Mouse (Mus musculus): Measurements from ENCODE around the gene Nin. TPM values are rescaled to one million over a fixed set of nuclear protein-coding genes. Genes with fewer than 3 reads are reported as not detected.
A peak's percentile ranks its signal among the peaks of the same experiment; 100 is the strongest.

Gene Nin
- total and polyA plus RNA-seq, 3 experiments: 24.8 to 58.3 (median 54.0) TPM

- TF ChIP-seq GATA2 (IDR thresholded peaks at IDR 0.05; ENCODE audit: borderline replicate concordance, low read depth, low read length): no peak
- no peak for TF ChIP-seq CTCF (IDR thresholded peaks at IDR 0.05; ENCODE audit: low read depth, low read length)
- TF ChIP-seq POLR2AphosphoS5 (IDR thresholded peaks at IDR 0.05; ENCODE audit: insufficient replicate concordance, low read depth, low read length): no peak
- TF ChIP-seq TAL1 (conservative IDR thresholded peaks at IDR 0.05; ENCODE audit: low read depth, low read length): no peak
- no peak for TF ChIP-seq GATA1 (IDR thresholded peaks at IDR 0.05; ENCODE audit: borderline replicate concordance, low read length)
- H3K36me3 ChIP-seq (replicated peaks): peaks cover 85% of the 10 kb centered on the region
- no peaks in the 10 kb centered on the region for H3K9me3 ChIP-seq (replicated peaks)
- no peak for DNase-seq (ENCODE audit: low spot score)
- H3K4me3 ChIP-seq (ENCODE audit: low read depth, low read length): no peak overlapping the region
- H3K27me3 ChIP-seq (ENCODE audit: insufficient read depth, low read length): no peaks in the 10 kb centered on the region
- H3K4me1 ChIP-seq (ENCODE audit: insufficient read depth, low read depth, low read length): peaks cover 52% of the 10 kb centered on the region
- ATAC-seq (ENCODE audit: extremely low read depth, insufficient number of reproducible peaks, low FRiP score, poor library complexity, severe bottlenecking): no peak
These were observed 145.4 kb downstream of the Nin start for GRCm38 (mm10) chr12:69968154-69968553.

GRCm38 (mm10) chr12:69967112-69967511 is 146.4 kb downstream of the Nin start:
- TF ChIP-seq POLR2AphosphoS5 (IDR thresholded peaks at IDR 0.05; ENCODE audit: insufficient replicate concordance, low read depth, low read length) (no peak), GATA2 (IDR thresholded peaks at IDR 0.05; ENCODE audit: borderline replicate concordance, low read depth, low read length) (no peak), CTCF (IDR thresholded peaks at IDR 0.05; ENCODE audit: low read depth, low read length) (no peak), TAL1 (conservative IDR thresholded peaks at IDR 0.05; ENCODE audit: low read depth, low read length) (no peak), GATA1 (IDR thresholded peaks at IDR 0.05; ENCODE audit: borderline replicate concordance, low read length) (no peak)
- H3K27me3 ChIP-seq (ENCODE audit: insufficient read depth, low read length): no peaks in the 10 kb centered on the region
- H3K4me3 ChIP-seq (ENCODE audit: low read depth, low read length): no peak overlapping the region
- DNase-seq (ENCODE audit: low spot score) (no peak), ATAC-seq (ENCODE audit: extremely low read depth, insufficient number of reproducible peaks, low FRiP score, poor library complexity, severe bottlenecking) (no peak)
- peaks cover 89% of the 10 kb centered on the region for H3K36me3 ChIP-seq (replicated peaks)
- H3K4me1 ChIP-seq (ENCODE audit: insufficient read depth, low read depth, low read length): peaks cover 51% of the 10 kb centered on the region
- H3K9me3 ChIP-seq (replicated peaks): no peaks in the 10 kb centered on the region

- H3K9me3 ChIP-seq (replicated peaks): no peaks in the 10 kb centered on the region
- H3K4me3 ChIP-seq (ENCODE audit: low read depth, low read length): no peak overlapping the region
- ATAC-seq (ENCODE audit: extremely low read depth, insufficient number of reproducible peaks, low FRiP score, poor library complexity, severe bottlenecking) (no peak), DNase-seq (ENCODE audit: low spot score) (no peak)
- no peaks in the 10 kb centered on the region for H3K27me3 ChIP-seq (ENCODE audit: insufficient read depth, low read length)
- TF ChIP-seq GATA1 (IDR thresholded peaks at IDR 0.05; ENCODE audit: borderline replicate concordance, low read length): no peak
- TF ChIP-seq TAL1 (conservative IDR thresholded peaks at IDR 0.05; ENCODE audit: low read depth, low read length): no peak
- H3K4me1 ChIP-seq (ENCODE audit: insufficient read depth, low read depth, low read length): peaks cover 42% of the 10 kb centered on the region
- H3K36me3 ChIP-seq (replicated peaks): peaks cover 90% of the 10 kb centered on the region
These were observed 147.4 kb downstream of the Nin start for GRCm38 (mm10) chr12:69966071-69966470.

- Histone ChIP-seq H3K36me3 (replicated peaks) (peaks cover 89% of the 10 kb centered on the region), H3K9me3 (replicated peaks) (no peaks in the 10 kb centered on the region), H3K27me3 (ENCODE audit: insufficient read depth, low read length) (no peaks in the 10 kb centered on the region), H3K4me3 (ENCODE audit: low read depth, low read length) (no peak overlapping the region), H3K4me1 (ENCODE audit: insufficient read depth, low read depth, low read length) (peaks cover 39% of the 10 kb centered on the region)
- ATAC-seq (ENCODE audit: extremely low read depth, insufficient number of reproducible peaks, low FRiP score, poor library complexity, severe bottlenecking) (no peak), DNase-seq (ENCODE audit: low spot score) (peak; percentile 21)
- TF ChIP-seq CTCF (IDR thresholded peaks at IDR 0.05; ENCODE audit: low read depth, low read length) (no peak), GATA2 (IDR thresholded peaks at IDR 0.05; ENCODE audit: borderline replicate concordance, low read depth, low read length) (no peak), TAL1 (conservative IDR thresholded peaks at IDR 0.05; ENCODE audit: low read depth, low read length) (no peak), POLR2AphosphoS5 (IDR thresholded peaks at IDR 0.05; ENCODE audit: insufficient replicate concordance, low read depth, low read length) (no peak), GATA1 (IDR thresholded peaks at IDR 0.05; ENCODE audit: borderline replicate concordance, low read length) (no peak)
These were observed 147.9 kb downstream of the Nin start for GRCm38 (mm10) chr12:69965644-69966043.

GRCm38 (mm10) chr12:69963141-69963540 is 150.4 kb downstream of the Nin start:
- ATAC-seq (ENCODE audit: extremely low read depth, insufficient number of reproducible peaks, low FRiP score, poor library complexity, severe bottlenecking): no peak
- no peak for DNase-seq (ENCODE audit: low spot score)
- H3K9me3 ChIP-seq (replicated peaks): no peaks in the 10 kb centered on the region
- peaks cover 20% of the 10 kb centered on the region for H3K4me1 ChIP-seq (ENCODE audit: insufficient read depth, low read depth, low read length)
- no peak overlapping the region for H3K4me3 ChIP-seq (ENCODE audit: low read depth, low read length)
- no peak for TF ChIP-seq GATA2 (IDR thresholded peaks at IDR 0.05; ENCODE audit: borderline replicate concordance, low read depth, low read length)
- TF ChIP-seq POLR2AphosphoS5 (IDR thresholded peaks at IDR 0.05; ENCODE audit: insufficient replicate concordance, low read depth, low read length): no peak
- no peak for TF ChIP-seq GATA1 (IDR thresholded peaks at IDR 0.05; ENCODE audit: borderline replicate concordance, low read length)
- no peak for TF ChIP-seq TAL1 (conservative IDR thresholded peaks at IDR 0.05; ENCODE audit: low read depth, low read length)
- TF ChIP-seq CTCF (IDR thresholded peaks at IDR 0.05; ENCODE audit: low read depth, low read length): no peak
- H3K27me3 ChIP-seq (ENCODE audit: insufficient read depth, low read length): no peaks in the 10 kb centered on the region
- H3K36me3 ChIP-seq (replicated peaks): peaks cover 83% of the 10 kb centered on the region

GRCm38 (mm10) chr12:69962468-69962867 is 151.0 kb downstream of the Nin start:
- ATAC-seq (ENCODE audit: extremely low read depth, insufficient number of reproducible peaks, low FRiP score, poor library complexity, severe bottlenecking): peak; percentile 52
- peaks cover 79% of the 10 kb centered on the region for H3K36me3 ChIP-seq (replicated peaks)
- peaks cover 18% of the 10 kb centered on the region for H3K4me1 ChIP-seq (ENCODE audit: insufficient read depth, low read depth, low read length)
- no peaks in the 10 kb centered on the region for H3K27me3 ChIP-seq (ENCODE audit: insufficient read depth, low read length)
- H3K4me3 ChIP-seq (ENCODE audit: low read depth, low read length): no peak overlapping the region
- TF ChIP-seq CTCF (IDR thresholded peaks at IDR 0.05; ENCODE audit: low read depth, low read length): peak; percentile 52; the same call in 1 of the 2 replicates
- TF ChIP-seq GATA2 (IDR thresholded peaks at IDR 0.05; ENCODE audit: borderline replicate concordance, low read depth, low read length): no peak
- DNase-seq (ENCODE audit: low spot score): no peak
- no peaks in the 10 kb centered on the region for H3K9me3 ChIP-seq (replicated peaks)

Other genes starting within 250 kb of the Nin start
- 2.7 and 2.8 TPM in 2 replicates for gene Atl1, start 221.1 kb downstream of the Nin start, total RNA-seq (2014; fragmentation: Nextera tagmentation)
- gene Atl1, start 221.1 kb downstream of the Nin start, total RNA-seq (2017): 1.3 and 1.6 TPM in 2 replicates
- 0.51 and 0.55 TPM in 2 replicates for gene Atl1, start 221.1 kb downstream of the Nin start, polyA plus RNA-seq (2012)
- 36.4 and 39.4 TPM in 2 replicates for gene Map4k5, start 220.5 kb downstream of the Nin start, total RNA-seq (2014; fragmentation: Nextera tagmentation)
- 33.9 and 34.8 TPM in 2 replicates for gene Map4k5, start 220.5 kb downstream of the Nin start, total RNA-seq (2017)
- gene Map4k5, start 220.5 kb downstream of the Nin start, polyA plus RNA-seq (2012): 4.7 and 5.5 TPM in 2 replicates
- 138 and 156 TPM in 2 replicates for gene Sav1, start 126.7 kb downstream of the Nin start, total RNA-seq (2014; fragmentation: Nextera tagmentation)
- 61.3 and 79.9 TPM in 2 replicates for gene Sav1, start 126.7 kb downstream of the Nin start, total RNA-seq (2017)
- gene Sav1, start 126.7 kb downstream of the Nin start, polyA plus RNA-seq (2012): 26.7 and 36.1 TPM in 2 replicates
- not detected in 2 replicates for gene Abhd12b, start 40.4 kb upstream of the Nin start, total RNA-seq (2014; fragmentation: Nextera tagmentation)
- 0.11 and 0.17 TPM in 2 replicates for gene Abhd12b, start 40.4 kb upstream of the Nin start, total RNA-seq (2017)
- gene Abhd12b, start 40.4 kb upstream of the Nin start, polyA plus RNA-seq (2012): not detected in 2 replicates
- gene Pygl, start 117.8 kb upstream of the Nin start, total RNA-seq (2014; fragmentation: Nextera tagmentation): not detected in 2 replicates
- 0.27 and 0.35 TPM in 2 replicates for gene Pygl, start 117.8 kb upstream of the Nin start, total RNA-seq (2017)
- gene Pygl, start 117.8 kb upstream of the Nin start, polyA plus RNA-seq (2012): 0.04 TPM in 1 of 2 replicates, not detected in the other
- not detected in 2 replicates for gene Trim9, start 233.9 kb upstream of the Nin start, total RNA-seq (2014; fragmentation: Nextera tagmentation)
- 0.29 and 1.1 TPM in 2 replicates for gene Trim9, start 233.9 kb upstream of the Nin start, total RNA-seq (2017)
- gene Trim9, start 233.9 kb upstream of the Nin start, polyA plus RNA-seq (2012): not detected in 2 replicates